Mouse (Mus musculus) 3134 (cell line): ENCODE results near the gene Wbp2.
"Not testable (repeated sequence)": the region's sequence is repeated elsewhere in the genome, so short reads cannot be mapped to it uniquely, and the experiment has no call there.

ENCODE experiments used
- DNase-seq: peaks from one replicate; pipeline ENCODE4 v3.0.0-alpha.2; 2011; ENCODE audit warnings: low spot score; ENCODE audit not compliant: insufficient read length; ENCODE audit errors: extremely low read depth

The Wbp2 gene

DNA sequence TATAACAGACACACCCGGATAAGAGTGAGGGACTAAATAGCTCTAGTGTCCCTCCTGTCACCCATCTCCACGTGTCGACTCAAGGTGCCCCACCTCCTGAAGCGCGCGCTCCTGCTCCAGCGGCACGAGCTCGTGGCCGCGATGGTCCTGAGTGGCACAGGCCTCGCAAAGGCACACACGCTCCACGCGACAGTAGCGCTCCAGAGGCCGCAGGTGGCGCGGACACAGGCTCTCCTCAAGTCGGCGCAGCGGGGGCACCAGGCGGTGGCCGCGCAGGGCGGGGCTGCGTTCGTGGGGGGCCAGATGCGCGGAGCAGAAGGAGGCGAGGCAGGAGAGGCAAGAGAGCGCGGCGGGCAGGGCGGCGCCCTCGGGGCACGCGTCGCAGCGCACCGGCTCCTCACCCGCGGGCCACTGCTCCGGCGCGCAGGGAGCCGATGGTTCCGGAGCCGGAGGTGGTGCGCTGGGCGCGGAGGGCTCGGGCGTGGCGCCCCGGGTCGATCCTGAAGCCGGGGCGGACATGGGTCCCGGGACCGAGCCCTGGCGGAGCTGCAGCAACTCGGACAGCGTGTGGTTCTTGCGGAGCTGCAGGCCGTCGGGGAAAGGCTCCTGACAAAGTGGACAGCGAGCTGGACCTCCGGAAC lies 22.8 kb upstream of the Wbp2 start:
- peak; percentile 82 for DNase-seq

DNA sequence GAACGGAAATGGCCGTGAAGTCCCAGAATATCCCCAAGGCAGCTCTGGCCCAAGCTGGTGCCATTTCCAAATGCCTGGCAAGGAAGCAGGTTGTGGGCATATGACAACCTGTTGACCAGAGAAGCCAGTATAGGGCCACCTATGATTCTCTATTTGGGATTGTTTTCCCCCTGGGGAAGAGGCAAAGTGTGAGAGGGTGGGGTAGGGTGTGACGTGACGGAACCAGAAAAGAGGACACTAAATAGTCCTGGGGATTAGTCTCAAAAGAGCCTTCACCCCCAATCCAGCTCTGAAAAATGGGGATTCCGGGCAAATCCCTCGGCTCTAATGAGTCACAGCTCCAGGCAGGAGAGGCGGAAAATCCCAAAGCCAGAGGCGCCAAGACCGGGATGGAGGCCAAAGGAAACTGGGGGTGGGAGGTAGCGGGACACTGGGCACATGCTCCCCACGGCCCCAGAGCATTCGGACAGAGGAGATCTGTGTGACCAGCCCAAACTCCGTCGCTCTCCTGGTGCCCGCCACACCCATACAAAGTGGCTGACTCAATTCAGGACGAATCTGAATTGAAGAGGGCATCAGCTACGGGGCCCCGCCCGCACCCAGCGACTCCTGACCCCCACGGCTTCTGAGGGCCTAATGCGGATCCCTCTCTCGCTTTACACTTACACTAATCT lies 21.8 kb upstream of the Wbp2 start:
- DNase-seq = peak; percentile 93

DNA sequence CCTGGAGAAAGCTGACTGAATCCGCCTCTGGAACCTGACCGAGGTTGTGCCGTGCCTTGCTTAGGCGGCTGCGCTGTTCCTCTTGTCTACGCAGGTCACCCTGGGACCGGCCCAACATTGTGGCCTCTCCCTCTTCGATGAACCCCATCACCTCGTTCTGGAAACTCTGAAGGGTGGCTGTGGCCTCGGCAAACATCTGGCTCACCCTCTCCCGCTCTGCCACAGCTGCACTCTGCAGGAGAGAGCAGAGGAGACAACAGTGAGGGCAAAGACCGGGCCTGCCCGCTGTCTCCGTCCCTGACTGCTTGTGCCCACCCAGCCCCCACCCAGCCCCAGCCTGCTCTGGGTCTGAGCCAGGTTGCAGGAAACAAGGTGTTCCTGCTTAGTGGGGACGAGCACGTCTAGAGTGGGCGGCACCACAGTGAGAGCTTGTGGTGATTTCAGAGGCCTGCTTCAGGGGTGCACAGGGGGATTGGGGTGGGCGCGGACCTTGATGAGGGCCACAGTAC lies 21.0 kb upstream of the Wbp2 start:
- DNase-seq = peak; percentile 48

DNA sequence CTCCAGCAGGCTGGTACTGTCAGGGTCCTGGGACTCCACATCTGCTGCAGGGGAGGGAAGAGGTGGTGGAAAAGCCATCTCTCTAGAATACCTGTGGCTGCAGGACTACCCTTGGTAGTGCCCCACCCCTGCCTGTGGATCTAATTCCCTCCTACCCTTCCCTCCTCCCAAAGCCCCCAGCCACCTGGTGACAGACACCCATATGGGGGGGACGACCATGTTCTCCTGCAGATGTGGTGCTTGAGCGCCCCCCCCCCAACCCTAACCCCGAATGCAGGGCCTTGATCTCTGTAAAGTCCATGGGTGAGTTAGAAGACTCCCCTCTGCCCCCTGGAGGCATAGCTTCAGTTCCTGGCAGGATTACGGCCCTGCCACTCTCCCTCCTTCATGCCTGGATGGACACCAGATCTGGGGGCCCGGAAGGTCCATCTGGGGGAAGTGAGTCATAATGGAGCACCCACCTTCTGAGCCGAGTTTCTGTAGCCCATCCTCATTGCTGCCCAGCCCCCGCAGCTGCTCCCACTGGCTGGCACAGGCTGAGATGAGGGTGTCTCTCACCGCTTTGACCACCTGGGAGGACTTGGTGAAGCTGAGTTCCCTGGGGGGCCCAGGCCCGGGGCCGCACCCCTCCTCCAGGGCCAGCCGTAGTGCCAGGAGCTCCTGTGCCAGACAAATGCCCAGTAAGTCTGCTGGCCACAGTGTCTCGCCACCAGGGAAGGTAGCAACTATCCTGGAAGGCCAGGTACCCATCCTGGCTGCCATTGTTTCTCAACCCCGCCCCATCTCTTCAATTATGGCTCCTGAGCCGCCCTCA lies 20.4 kb upstream of the Wbp2 start:
- DNase-seq = peak; percentile 66

DNA sequence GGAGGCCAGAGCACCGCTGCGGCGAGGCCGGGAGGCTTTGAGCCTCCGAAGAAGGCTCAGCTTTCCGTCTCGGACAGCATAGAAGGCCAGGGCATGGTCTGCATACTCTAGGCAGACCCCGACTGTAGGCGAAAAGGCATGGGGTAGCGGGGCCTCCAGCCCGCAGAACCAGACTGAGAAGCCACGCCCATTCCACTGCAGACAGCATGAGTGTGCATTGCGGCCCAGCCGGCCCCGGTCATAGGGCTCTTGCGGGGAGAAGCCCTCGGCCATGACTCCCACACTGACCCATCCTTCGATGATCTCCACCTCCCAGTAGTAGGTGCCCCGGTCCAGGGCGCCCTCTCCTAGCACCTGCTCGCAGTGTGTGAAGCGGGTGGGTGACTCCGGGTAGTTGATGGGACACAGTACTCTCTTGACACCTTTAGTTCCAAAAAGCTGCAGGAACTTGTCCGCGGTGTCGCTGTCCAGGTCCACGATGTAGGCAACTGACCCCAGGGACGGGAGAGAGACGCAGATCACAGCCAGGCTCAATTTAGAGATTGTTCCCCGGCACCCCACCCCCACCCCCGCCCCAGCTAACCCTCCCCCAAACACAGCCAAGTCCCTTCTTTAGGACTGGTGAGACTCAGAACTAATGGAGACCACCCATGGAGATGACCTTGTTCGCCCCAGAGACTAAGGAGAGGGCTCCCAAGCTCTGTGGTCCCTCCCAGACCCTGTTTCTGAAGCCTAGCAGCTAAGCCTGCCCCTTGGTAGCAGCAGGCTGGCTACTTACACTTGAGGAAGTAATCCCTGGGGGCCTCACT lies 19.6 kb upstream of the Wbp2 start:
- no peak for DNase-seq

DNA sequence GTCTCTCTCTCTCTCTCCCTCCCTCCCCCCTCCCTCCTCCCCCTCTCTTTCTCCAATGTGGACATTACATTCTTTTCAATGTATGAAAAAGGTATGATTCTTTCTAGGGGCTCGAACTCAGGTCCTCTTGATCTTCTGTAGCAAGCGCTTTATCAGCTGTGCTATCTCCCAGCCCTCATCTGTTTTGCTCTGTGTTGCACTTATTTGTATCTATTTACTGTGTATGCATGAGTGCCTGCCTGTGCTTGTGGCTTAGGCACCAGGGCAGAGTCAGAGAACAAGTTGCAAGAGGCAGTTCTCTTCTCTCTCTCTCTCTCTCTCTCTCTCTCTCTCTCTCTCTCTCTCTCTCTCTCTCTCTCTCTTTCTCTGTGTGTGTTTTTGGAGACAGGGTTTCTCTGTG lies 18.3 kb upstream of the Wbp2 start:
- no peak for DNase-seq

DNA sequence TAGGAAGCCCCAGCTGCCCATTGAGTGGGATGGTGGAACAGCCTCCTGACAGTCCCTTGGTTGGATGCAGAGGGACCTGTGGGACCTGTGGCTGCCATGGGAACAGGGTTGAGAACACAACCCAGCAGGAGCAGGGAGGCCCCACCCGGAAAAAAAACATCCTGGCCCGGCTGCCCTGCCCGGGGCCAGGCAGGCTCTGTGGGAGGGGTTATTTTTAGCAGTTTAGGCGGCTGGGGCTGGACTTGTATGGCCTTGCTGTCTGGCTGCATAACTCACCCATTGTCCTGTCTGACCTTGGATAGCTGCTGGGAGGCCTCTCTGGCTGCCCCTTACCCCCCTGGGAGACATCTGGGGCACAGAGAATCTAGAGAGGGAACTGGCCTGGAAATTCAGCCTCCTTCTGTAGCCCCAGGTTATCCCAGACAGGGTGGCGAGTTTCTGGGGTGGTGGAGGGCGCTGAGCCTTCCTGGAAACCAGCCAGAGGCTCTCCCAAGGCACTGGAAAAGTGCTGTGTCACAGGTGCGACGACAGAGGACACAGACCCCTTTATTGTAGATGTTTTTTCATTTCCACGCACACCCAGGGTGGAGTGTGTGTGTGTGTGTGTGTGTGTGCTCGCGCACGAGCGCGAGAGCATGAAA lies 17.3 kb upstream of the Wbp2 start:
- DNase-seq = peak; percentile 92

DNA sequence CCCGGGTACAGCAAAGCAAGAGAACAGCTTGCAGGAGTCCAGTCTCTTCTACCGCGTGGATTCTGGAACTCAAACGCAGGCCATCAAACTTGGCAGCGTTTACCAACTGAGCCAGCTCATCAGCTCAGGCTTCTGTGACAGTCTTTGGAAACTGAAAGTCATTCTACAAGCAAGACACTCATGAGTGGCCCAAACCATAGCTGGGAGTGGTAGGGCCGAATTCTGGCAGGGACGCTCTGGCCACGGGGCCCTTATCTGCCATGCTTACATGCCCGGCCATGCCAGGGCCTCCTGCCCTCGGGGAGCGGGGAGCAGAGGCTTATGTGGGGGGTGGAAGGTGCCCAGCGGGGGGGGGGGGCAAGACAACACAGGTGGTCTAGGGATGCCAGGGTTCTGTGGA lies 16.8 kb upstream of the Wbp2 start:
- no peak for DNase-seq

DNA sequence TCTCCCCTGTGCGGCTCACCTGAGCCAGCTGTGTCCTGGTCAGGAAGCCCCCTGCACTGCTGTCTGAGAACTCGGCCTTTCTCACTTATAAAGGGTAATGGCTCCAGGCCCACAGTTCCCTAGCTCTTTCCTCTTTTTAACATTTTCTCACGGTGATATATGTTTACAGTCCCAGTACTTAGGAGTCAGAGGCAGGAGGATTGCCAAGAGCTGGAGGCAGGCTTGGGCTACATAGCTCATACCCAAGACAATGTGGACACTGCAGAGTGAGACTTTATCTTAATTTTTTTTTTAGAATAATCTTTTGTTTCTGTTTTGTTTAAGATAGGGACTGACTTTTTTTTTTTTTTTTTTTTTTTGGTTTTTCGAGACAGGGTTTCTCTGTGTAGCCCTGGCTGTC lies 15.7 kb upstream of the Wbp2 start:
- DNase-seq = no peak

DNA sequence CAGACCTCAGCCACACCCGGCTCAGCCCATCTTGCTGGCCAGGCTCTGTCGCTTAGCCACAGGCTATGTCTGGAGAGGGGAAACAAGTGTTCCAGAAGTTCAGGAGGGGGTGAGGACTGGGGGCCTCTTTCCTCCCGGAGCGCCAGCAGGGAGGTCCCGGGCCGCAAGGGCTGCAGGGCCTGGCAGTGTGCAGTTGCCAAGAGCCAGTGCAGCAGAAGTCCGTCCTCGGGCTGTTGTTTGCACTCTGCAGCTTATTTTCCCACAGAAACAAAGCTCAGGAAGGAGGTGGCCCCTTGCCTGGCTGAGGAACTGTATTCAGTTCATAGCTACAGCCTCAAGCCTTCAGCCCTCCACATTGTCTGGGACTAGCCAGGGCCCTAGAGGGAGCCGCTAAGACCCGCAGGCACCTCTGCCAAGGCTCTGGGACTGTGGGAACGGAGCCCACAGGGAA lies 15.2 kb upstream of the Wbp2 start:
- no peak for DNase-seq

DNA sequence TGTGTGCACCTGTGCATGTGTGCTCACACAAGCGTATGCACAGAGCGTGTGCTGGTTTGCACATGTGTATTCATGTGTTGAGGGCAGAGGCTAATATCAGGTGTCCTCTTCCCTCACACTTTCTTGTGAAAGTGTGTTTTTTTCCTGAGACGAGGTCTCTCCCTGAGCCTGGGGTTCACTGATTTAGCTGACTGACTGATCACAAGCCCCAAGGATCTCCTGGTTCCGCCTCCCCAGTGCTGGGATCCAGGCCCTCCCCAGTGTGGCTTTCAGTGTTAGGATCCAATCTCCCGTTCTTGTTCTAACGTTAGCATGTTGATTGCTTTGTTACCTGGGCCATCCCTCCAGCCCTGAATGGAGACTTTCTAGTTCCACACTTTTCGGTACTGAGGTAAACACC lies 14.0 kb upstream of the Wbp2 start:
- DNase-seq = no peak

DNA sequence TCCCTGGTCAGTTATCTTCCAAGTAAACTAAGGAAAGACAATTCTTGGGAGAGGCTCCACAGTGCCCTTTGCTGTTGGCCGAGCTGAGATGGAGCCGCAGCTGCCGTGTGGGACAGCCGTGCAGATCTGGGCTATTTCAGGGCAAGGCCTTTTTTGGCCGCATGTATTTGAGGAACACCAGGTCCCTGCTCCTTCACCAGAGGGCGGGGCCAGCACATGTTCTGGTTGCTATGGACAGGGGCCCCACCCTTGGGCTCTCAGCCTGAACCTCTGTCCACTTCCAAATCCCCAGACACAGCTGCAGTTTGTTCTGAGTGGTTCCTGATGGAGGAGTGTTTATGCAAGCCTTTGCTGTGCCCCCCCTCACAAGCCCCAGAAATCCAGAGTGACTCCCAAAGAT lies 13.6 kb upstream of the Wbp2 start:
- DNase-seq = peak; percentile 62

DNA sequence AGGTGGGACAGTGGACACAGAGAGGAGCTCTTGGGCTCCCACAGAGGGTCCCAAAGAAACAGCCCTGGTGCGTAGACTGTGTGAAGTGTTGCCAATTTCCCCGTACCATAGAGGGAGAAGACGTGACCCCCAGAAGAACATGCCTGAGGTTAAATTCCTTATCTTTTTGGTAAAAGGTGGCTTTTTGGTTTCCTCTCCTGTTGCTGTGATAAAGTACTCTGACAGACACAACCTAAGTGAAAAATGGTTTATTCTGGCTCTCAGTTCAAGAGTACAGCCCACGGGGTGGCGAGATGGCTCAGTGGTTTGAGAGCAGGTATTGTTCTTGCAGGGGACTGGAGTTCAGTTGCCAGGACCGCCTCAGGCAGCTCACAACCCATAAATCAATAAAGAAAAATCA lies 12.7 kb upstream of the Wbp2 start:
- no peak for DNase-seq

DNA sequence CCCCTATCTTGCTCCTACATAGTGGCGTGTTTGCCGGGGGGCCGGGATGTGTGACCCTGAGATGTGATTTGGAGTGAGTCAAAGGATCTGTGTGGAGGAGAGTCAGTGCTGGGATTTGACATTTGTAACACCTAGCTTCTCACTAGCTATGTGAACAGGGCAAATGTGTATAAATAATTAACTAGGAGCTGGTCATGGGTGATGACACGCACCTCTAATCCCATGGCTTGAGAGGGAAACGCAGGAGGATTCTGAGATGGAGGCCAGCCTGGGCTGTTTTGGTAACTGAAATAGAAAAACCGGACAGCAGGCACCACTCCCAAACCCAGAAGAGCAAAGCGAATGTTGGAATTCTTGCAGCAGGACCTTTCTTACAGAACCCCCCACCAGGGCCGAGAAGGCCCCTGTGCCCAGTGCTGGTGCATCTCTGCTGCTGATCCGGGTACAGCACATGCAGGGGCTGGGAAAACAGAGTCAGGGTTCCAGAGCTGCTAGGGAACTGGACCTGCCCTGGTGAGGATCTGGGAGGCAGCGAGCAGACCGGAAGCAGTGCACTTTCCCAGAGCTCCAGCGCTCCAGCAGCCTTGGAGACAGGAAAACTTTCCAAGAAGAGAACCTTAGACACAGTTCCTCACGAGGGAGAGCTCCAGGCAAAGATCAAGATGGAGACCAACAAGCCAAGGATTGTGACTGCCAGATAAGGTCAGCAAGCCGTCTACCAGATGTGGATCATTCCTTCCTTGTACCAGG lies 12.1 kb upstream of the Wbp2 start:
- no peak for DNase-seq

DNA sequence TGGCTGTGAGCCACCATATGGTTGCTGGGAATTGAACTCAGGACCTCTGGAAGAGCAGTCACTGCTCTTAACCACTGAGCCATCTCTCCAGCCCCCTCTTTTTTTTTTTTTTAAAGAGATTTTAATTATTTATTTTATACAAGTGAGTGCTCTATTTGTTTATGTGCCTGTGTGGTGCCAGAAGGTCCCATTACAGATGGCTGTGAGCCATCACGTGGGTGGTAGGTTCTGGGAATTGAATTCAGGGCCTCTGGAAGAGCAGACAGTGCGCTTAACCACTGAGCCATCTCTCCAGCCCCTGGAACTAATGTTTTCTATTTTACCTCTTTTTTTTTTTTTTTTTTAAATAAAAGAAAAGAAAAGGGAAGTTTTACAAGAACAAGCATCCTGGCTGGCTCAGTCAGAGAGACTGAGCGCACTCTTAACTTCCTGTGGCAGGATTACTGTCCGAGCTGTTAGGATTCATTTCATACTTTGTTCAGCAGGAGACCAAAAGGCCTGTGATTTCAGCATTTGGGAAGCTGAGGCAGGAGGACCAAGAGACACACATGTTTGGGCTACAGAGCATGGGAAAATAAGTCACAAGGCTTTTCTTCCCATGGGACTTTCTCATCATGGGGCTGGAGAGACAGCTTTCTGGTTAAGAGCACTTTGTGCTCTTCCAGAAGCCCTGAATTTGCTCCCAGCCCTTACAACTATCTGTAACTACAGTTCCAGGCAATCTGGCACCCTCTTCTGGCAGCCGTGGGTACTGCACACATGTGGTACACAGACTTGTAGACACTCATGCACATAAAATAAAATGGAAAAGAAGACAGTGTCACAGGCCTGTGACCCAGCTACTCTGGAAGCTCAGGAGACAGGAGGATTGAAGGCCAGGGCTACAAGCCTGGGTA lies 9.7 kb upstream of the Wbp2 start:
- no peak for DNase-seq

DNA sequence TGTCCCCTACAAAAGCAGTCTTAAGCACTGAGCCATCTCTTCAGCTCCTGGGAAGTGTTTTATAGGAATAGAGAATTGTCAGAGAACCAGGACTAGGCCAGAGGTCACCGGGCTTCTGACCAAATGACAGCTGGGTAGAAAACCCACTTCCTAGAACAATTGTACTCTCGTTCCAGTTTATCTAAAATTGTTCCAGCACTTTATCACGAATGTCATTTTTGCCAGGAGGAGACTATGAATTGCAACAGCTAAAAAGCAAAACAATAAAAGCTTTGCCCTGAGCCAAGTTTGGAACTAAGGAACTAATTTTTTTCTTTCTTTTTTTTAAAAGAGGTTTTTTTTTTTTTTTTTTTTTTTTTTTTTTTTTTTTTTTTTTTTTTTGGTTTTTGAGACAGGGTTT lies 8.8 kb upstream of the Wbp2 start:
- no peak for DNase-seq

DNA sequence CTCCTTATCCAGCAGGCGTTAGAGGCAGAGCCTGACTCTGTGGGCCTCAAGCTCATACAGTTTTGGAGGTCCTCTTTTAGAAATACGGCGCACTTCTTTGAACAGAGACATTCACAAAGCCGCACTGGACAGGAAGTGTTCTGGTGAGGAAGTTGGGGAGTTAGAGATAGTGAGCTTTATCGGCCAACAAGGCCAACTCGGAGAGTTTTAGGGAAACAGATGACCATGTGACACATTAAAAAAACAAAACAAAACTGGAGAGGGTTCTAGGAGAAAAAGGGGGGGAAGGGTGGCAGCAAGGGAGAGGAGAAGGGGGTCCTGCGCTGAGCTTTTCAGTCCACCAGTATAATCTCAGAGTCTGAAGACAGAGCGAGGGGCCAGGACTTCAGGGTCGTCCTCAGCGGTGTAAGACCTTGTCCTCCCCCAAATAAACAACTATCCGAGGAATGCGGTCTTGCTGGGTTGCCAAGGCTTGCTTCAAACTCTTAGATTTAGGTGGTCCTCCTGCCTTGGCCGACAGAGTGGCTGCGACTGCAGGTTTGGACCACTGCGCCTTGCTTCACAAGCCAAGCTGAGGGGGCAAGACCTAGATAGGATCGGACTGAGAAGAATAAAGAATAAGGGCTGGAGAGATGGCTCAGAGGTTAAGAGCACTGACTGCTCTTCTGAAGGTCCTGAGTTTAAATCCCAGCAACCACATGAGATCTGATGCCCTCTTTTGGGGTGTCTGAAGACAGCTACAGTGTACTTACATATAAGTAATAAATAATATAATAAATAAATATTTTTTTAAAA lies 7.2 kb upstream of the Wbp2 start:
- no peak for DNase-seq

DNA sequence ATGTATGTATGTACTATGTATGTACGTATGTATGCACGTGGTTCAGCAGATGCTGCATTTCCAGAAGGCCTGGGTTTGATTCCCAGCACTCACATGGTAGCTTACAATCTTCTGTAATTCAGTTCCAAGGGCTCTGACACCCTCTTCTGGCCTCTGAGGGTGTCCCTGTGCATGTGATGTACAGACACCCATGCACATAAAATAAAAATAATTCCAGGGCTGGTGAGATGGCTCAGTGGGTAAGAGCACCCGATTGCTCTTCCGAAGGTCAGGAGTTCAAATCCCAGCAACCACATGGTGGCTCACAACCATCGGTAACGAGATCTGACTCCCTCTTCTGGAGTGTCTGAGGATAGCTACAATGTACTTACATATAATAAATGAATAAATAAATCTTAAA lies 6.2 kb upstream of the Wbp2 start:
- DNase-seq = not testable (repeated sequence)
